Mouse (Mus musculus) left cerebral cortex, adult 11 months (tissue): ENCODE measurements around the gene Hoxd4.

Experiments
- DNase-seq: peaks from one replicate; pipeline ENCODE4 v3.0.0; 2022; ENCODE audit warnings: low spot score

Gene Hoxd4

DNA sequence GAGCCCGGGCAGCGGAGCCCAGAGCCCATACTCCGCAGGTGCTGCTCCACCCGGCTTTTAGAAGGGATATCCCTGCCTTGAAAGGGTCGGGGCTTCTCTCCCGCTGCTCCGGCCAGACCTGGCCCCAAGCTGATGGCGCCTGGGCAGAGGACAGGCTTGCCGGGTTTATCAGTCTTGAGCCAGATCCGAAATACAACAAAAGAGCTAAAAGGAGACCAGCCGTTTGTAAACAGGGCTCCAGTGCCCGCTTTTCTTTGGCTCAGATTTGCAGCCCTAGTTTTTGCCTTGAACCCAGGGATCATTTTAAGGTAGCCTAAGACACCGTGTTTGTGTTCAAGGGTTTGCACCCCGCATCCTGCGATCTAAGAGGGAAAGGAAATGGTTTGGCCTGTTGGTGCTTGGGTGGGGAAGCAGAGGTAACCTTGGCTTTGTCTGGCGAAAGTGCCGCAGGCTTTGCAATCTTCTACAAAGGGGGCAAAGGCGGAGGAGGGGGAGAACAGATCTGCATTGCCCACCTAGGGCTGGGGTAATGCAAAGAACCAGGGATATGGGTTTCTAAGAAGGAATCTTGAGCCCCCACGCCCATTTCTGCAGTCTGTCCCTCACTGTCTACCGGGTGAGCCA lies 18.8 kb upstream of the Hoxd4 start:
- DNase-seq = no peak

DNA sequence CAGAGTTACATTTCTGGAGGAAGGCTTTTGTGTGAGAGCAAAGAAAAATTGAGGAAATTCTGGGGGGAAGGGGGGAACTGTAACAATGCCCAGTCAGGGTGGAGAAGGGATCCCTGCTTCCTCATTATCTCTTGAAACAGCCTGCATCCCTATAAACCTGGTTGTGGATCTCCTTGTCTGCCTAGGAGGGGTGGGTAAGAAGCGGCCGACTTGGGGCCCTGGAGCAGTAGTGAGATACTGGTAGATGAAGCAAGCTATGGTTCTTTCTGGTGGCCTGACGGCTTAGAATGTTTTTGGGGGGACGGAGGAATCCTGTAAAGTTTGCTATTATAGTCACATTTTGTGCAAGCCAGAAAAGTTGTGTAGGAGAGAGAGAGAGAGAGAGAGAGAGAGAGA lies 18.3 kb upstream of the Hoxd4 start:
- no peak for DNase-seq

DNA sequence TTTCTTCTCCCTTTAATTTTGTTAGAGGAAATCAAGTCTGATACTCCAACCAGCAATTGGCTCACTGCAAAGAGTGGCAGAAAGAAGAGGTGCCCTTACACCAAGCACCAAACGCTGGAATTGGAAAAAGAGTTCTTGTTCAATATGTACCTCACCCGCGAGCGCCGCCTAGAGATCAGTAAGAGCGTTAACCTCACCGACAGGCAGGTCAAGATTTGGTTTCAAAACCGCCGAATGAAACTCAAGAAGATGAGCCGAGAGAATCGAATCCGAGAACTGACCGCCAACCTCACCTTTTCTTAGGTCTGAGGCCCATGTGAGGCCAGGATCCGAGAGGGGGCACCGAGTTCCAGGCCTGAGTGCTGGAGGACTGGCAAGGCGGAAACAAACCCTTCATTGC lies 17.7 kb upstream of the Hoxd4 start:
- DNase-seq = no peak

DNA sequence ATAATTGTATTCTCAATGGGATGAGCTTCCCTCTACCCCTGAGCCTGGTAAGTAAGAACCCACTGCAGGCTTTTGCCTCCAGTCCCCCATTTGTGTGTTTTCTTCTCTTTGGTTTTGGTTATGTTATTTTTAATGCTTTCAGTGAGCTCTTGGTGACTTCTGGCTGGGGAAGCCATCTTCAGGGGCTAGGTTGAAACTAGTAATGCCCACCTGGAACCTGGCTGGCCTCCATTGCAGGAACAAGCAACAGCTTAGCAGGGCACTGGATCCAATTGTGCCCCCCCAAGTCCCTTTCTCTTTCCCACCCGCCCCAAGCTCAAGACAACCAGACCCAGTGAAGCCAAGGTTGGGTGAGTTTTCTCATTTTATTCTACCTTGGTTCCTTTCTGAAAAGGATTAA lies 16.3 kb upstream of the Hoxd4 start:
- DNase-seq = no peak

GRCm38 (mm10) chr2:74695813-74696430 lies 15.8 kb upstream of the Hoxd4 start:
- DNase-seq = no peak

DNA sequence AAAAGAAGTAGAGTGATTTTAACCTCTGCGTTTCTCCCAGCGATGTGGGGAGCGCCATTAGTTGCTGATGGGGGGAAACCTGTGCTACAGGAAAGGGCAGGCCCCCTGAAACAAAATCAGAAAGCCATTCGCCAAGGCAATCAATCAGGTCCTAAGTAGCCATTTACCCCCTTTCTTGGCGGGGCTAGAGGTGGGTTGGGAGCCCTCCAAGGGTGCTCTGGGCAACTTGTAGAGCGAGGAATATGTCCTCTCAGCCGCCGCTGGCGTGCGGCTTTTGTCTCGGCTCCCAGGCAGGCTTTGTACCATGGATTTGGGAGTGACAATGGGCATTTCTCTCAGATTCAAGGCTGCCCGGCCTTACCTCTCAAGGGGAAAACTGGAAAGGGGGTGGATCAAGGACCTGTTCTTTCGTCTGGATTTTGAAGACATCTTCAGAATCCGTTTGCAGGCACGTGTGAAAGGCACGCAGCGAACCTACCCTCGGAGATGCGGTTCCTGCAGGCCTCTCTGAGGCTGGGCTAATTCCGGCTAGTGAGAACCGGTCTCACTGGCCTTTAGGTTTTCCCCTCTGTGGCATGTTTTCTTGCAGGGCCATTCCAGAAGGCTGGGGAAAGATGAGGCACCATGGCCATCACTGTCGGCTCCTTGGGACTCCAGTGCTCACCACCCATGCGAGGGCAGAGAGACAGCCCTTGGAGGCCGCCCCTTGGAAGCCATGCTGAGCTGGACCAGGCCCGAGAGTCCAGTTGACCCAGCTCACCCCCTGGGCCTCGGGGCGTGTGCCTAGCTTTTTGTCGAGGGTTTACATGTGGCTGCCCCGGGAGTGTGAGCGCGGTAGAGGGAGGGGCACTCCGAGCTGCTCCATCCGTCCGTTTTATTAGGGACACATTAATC lies 15.0 kb upstream of the Hoxd4 start:
- DNase-seq = no peak

DNA sequence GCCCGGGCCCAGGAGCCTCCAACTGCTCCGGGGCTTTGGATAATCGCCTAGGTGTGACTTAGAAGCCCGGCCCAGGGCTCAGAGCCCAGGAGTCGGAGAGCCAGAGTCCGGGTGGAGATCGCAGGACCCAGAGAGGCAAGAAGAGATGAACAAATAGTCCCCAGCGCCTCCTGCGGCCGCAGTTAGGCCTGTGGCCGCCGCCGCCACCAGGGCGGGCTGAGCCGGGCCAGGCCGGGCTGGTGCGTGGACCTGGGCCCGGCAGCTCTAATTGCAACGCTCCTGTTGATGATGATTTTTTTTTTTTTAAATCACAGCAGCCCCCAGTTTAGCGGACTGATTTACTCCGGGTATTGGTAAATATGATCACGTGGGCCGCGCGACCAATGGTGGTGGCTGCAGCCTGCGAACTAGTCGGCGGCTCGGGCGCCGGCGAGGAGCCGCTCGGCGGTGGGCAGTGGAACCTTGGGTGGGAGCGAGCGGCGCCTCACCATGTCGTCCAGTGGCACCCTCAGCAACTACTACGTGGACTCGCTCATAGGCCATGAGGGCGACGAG lies 14.1 kb upstream of the Hoxd4 start, which contains the start of gene Hoxd9:
Hoxd9 (plus strand) TSS at position 161 of the 555 bp plus-strand sequence.
- DNase-seq = no peak

GRCm38 (mm10) chr2:74698201-74699052 lies 13.3 kb upstream of the Hoxd4 start:
- DNase-seq = no peak

GRCm38 (mm10) chr2:74699053-74699430 lies 12.7 kb upstream of the Hoxd4 start:
- no peak for DNase-seq

- DNase-seq = no peak
These were observed 11.8 kb upstream of the Hoxd4 start for GRCm38 (mm10) chr2:74699664-74700545.

- no peak for DNase-seq
These were observed 11.1 kb upstream of the Hoxd4 start for GRCm38 (mm10) chr2:74700546-74701112.

- peak; percentile 31 for DNase-seq
These were observed 9.5 kb upstream of the Hoxd4 start for GRCm38 (mm10) chr2:74701949-74702819.

GRCm38 (mm10) chr2:74702820-74703219 lies 8.9 kb upstream of the Hoxd4 start:
- DNase-seq = no peak

- DNase-seq = no peak
These were observed 8.4 kb upstream of the Hoxd4 start for GRCm38 (mm10) chr2:74703317-74703716.

GRCm38 (mm10) chr2:74703720-74704392 lies 7.9 kb upstream of the Hoxd4 start:
- DNase-seq = no peak

DNA sequence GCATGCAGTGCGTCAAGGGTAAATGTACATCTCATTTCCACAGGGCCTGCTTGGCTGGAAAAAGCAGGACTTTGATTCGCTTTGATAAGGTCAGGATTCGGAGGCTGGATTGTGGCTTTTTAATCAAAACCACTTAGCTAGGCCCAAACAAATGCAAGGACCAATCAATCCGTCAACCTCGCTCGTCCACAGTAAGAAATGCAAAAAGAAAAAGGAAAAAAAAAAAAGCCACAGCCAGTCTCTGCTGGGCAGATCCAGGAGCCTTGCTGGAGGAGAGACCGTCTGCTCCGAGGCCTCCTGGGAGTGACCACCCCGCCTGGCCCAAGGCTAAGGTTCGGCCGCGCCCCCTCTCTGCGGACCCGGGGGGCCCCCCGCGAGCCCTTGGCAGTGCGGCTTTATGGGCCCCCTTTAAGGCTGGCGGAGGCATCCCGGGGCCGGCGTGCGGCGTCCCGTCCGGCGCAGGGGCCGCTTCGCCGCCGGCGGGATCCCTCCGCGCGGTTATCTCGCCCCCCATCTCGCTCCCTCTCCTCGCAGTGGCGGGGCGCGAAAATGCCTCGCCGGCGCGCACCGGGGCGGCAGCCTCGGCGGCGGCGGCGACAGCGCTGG lies 7.2 kb upstream of the Hoxd4 start, which contains the start of gene Hoxd8:
Hoxd8 (plus strand) TSS at position 223 of the 606 bp plus-strand sequence.
- no peak for DNase-seq

DNA sequence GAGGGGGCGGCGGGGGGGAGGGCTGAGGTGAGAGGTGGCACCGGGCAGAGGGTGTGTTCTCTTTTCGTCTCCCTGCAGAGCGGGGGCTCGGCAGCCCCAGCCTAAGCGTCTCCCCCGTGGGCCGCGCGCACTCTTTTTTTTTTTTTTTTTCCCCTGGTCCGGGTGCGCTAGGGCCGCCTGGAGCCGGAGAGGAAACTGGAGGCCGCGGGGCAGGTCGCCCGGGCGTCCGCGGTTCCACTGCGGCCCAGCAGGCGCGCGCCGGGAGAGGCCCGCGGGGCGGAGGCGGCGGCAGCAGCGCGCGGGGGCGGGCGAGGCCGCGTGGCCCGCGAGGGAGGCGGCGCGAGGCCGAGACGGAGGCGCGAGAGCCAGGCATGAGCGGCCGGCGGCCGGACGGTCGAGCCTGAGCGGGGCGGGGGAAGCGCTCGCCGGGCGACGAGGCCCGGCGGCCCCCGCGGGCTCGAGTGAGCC lies 6.7 kb upstream of the Hoxd4 start:
- DNase-seq = no peak

DNA sequence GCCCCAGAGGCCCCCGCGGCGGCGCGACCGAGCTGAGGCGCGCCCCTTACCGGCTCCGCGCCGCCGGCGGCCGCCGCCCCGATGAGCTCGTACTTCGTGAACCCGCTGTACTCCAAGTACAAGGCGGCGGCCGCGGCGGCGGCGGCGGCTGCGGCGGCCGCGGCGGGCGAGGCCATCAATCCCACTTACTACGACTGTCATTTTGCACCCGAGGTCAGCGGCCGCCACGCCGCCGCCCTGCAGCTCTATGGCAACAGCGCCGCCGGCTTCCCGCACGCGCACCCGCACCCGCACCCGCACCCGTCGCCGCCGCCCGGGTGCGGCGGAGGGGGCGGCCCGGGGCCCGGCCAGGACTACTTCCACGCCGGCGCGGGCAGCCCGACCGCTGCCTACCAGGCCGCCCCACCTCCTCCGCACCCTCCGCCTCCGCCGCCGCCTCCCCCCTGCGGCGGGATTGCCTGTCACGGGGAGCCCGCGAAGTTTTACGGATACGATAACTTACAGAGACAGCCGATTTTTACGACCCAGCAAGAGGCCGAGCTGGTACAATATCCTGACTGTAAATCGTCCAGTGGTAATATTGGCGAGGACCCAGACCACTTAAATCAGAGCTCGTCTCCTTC lies 6.2 kb upstream of the Hoxd4 start:
- no peak for DNase-seq
